Mouse (Mus musculus) G1E-ER4 (cell line): Measurements from ENCODE around the gene Mrpl17. TPM values are rescaled to one million over a fixed set of nuclear protein-coding genes. Genes with fewer than 3 reads are reported as not detected.

Experiments used
- GATA1 ChIP-seq: IDR thresholded peaks from one replicate; pipeline ENCODE4 v1.8.0; 2012; ENCODE audit warnings: low read length, inconsistent platforms
- polyA plus RNA-seq: library from polyadenylated mRNA; stranded (reverse); fragments of >175 nt; gene quantifications from 2 replicates; pipeline ENCODE4 v1.2.3, GENCODE M21; 2012

Gene Mrpl17
- polyA plus RNA-seq, 1 experiment, result 243 TPM

- no peak for TF ChIP-seq GATA1
These were observed 46.6 kb downstream of the Mrpl17 start for GRCm38 (mm10) chr7:105764331-105764730.

- no peak for TF ChIP-seq GATA1
These were observed 48.2 kb downstream of the Mrpl17 start for GRCm38 (mm10) chr7:105762517-105763270.

- no peak for TF ChIP-seq GATA1
These were observed 49.0 kb downstream of the Mrpl17 start for GRCm38 (mm10) chr7:105761813-105762484.

- TF ChIP-seq GATA1, result no peak
These were observed 57.6 kb downstream of the Mrpl17 start for GRCm38 (mm10) chr7:105753281-105753680.

Other genes with a start within 250 kb of the Mrpl17 start
- 0.05 TPM in 1 of 2 replicates, not detected in the other for gene Apbb1, start 229.4 kb downstream of the Mrpl17 start, polyA plus RNA-seq
- gene Hpx, start 211.0 kb downstream of the Mrpl17 start, polyA plus RNA-seq, result not detected in 2 replicates
- 8.4 and 8.6 TPM in 2 replicates for gene Trim3, start 177.5 kb downstream of the Mrpl17 start, polyA plus RNA-seq
- 339 and 340 TPM in 2 replicates for gene Timm10b, start 171.0 kb downstream of the Mrpl17 start, polyA plus RNA-seq
- gene Arfip2, start 170.7 kb downstream of the Mrpl17 start, polyA plus RNA-seq, result 54.8 and 69.6 TPM in 2 replicates
- gene Gm45799, start 170.5 kb downstream of the Mrpl17 start, polyA plus RNA-seq, result 49.4 and 234 TPM in 2 replicates
- gene Dnhd1, start 160.3 kb downstream of the Mrpl17 start, polyA plus RNA-seq, result not detected in 2 replicates
- gene Ilk, start 74.5 kb downstream of the Mrpl17 start, polyA plus RNA-seq, result 25.1 and 28.4 TPM in 2 replicates
- 26.5 and 34.9 TPM in 2 replicates for gene Rrp8, start 73.7 kb downstream of the Mrpl17 start, polyA plus RNA-seq
- gene Taf10, start 66.7 kb downstream of the Mrpl17 start, polyA plus RNA-seq, result 377 and 536 TPM in 2 replicates
- gene Tpp1, start 58.9 kb downstream of the Mrpl17 start, polyA plus RNA-seq, result 36.5 and 56.7 TPM in 2 replicates
- not detected in 2 replicates for gene Dchs1, start 23.4 kb downstream of the Mrpl17 start, polyA plus RNA-seq
- gene Gm4070, start 142.9 kb upstream of the Mrpl17 start, polyA plus RNA-seq, result not detected in 2 replicates